Mouse (Mus musculus): ENCODE results near the gene Xpc. TPM values are rescaled to one million over a fixed set of nuclear protein-coding genes. Genes with fewer than 3 reads are reported as not detected.
"Not testable (repeated sequence)": the region's sequence is repeated elsewhere in the genome, so short reads cannot be mapped to it uniquely, and the experiment has no call there.

Xpc gene
- total RNA-seq, 2 experiments from 2014 or later = 6.5 to 7.2 TPM

DNA sequence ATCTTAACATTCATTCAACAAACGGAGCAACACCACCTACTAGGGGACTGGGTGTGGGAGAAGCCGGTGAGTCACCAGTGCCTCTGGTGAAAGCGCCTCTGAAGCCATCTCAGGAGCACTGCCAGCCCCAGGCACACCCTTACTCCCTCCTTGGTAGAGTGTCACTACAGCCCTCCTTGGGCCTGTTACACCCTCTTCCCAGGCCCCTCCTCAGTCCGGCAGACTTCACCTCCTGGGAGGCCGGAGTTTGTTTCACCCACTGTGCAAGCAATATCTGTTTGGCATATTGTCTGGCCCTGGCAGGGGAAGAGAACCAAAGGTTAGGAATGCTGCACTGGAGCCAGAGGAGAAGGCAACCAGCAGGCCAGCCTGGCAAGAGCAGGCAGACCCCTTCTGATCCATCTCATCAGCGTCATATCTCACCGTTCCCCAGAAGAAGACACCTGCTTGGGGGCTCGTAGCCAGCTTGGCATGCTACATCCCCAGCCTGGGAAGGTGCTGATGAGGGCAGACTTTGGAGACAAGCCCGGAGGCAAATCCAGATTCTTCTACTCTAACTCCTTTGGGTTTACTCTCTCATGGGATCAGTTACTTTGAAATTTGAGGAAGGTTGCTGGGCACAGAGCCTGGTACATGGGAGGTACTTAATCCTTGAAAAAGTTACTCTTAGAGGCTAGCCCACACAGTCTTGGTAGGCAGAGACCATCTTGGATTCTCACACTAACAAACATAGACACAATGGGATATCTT lies 41.1 kb downstream of the Xpc start:
- DNase-seq = peak in 1 of 2 experiments; percentile 30
- intact Hi-C loops (cut with DNase I) = no loop called here

DNA sequence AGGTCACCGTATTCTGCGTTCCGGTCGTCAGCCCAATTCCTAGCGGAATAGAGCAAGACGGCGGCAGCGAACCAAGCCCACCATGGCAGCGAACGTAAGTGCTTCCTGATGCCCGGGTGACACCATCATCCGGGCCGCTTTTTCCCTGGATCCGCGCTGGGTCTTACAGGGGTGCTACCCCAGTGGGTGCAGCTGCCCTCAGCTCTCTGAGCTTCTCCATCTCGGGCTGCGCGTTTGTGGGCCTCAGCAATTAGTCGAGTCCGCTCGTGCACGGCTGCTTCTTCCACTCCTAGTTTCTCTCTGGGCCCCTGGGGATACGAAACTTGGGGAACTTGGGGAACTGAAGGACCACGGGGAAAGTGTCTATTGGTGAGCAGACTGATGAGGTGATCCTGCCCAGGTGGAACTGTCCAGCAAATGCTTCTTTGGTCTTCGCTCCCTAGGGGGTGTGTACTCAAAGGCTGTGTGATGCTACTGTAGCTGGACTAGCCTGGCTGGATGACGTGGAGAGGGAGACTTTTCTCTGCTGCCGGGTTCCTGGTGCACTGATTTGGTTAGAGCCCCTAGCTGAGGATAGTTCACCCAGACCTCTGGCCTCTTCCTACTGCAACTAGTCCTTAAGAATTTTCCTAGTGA lies 41.8 kb downstream of the Xpc start:
- DNase-seq = no peak

DNA sequence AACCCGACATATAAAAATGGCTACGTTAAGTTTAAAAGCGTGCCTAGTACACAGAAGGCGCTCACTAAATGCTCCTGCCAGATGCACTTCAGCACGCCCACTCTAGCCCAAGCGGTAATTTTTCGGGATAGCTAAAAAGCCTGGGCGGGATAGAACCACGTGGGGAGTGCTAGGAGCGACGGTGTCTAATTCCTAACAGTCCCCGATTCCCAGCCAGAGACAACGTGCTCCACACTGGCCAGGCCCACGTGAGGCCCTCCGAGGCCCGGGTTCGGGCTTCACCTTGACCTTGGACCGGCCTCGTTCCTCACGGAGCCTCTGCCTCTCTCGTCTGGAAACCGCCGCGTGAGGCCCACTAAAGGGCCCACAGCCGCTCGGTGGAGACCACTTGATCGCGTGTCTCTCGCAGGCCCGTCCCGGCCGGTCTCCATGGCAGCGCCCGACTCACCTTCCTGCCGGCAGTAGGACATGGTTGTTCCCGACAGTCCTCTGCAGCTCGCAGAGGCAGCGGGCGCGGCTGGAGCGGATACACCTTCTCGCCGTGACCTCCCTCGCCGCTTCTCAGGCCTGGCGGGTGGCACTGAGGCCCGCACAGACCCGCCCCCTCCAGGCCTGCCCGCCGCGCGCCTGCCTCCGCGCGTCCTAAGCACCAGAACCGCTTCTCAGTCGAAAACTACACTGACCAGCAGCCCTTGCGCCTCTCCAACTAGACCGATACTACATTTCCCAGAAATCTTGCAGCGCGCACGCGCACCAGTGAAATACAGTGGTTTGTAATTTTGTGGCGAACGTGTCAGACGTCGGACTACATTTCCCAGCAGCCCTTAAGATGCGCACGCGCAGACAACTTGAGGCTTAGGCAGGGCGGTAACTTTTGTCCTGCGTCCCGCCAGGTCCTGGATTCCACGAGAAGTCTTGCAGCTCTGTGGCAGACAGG lies 42.6 kb downstream of the Xpc start, which contains the start of the genes Chchd4 and Tmem43:
Gene Chchd4, minus strand, starts transcription at position 679 of the 937 bp plus-strand sequence.
Gene Tmem43, plus strand, starts transcription at position 836 of the 937 bp plus-strand sequence.
- intact Hi-C loops (cut with DNase I) = loop anchor here (2.0 kb wide), 1 partner anchor 36 kb away; no protein-coding TSS in a partner anchor
- DNase-seq = peak; percentile 98 to 99

More for the DNA sequence above, 41.8 kb downstream of the Xpc start:
- intact Hi-C loops (cut with DNase I) = loop anchor here (2.0 kb wide), 1 partner anchor 35 kb away; no protein-coding TSS in a partner anchor

DNA sequence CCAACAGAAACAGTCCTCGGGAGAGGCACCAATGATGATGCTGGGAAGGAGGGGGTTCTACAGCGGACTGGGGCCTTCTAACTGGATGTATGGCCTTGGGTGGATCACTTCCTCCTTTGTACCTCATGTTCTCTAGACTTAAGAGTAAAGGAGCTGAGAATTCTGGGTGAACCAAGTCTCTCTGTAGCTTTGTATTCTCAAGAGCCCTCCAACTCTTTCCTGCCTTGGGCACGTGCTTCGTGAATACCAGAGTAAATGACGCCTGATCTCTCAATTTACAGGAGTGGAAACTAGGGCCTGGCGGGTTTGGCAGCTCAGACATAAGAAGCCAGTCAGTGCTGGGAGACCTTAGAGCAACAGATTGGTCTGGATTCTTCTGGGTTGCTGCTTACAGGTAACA lies 43.4 kb downstream of the Xpc start:
- no peak for DNase-seq
- intact Hi-C loops (cut with DNase I) = loop anchor here (2.0 kb wide), 1 partner anchor 36 kb away; no protein-coding TSS in a partner anchor

DNA sequence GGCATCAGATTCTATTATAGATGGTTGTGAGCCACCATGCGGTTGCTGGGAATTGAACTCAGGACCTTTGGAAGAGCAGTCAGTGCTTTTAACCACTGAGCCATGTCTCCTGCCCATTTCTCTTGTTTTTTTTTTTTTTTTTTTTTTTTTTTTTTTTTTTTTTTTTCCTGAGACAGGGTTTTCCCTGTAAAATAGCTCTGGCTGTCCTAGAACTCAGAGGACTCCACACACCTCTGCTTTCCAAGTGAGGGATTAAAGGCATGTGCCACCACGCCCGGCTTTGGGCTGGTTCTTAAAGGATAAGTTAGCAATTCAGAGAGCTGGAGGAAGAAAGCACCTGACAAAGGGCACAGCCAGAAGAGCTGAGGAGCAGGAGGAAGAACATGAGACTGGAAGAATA lies 44.3 kb downstream of the Xpc start:
- DNase-seq; intact Hi-C loops (cut with DNase I): not testable (repeated sequence)

DNA sequence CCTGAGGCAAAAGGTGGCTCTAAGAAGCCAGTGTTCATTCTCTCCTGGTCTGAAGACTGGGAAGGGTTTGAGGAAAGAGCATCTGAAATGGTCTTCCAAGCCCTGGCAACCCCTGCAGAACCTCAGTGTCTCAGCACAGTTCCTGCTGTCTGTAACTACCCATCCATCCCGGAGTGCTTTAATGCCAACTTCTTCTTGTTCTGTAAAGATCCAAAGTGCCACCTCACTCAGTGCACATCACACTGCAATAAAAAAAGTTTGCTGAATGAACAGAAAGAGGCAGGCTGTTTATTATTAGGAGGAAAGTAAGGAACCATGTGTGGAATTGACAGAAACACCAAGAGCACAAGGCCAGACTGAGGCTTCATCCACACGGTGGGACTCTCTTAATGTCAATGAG lies 45.0 kb downstream of the Xpc start:
- no peak for DNase-seq
- intact Hi-C loops (cut with DNase I) = no loop called here

DNA sequence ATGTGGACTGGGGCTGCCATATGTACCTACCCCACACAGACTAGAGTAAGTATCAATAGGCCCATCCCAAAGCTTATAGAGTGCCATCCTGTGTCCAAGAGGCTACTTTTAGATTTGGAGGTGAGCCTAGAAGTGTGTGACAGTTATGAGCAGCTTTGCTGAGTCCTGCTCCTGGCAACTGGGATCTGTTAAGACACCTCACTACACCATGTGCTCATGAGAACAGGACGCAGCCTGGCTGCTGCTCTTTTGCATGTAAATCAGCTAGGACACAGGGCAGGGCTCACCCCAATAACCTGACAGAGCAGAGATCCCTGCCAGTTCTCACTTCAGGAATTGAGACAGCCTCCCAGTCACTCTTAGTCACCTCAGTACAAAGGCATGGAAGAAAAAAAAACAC lies 48.6 kb downstream of the Xpc start:
- intact Hi-C loops (cut with DNase I) = no loop called here
- no peak for DNase-seq

DNA sequence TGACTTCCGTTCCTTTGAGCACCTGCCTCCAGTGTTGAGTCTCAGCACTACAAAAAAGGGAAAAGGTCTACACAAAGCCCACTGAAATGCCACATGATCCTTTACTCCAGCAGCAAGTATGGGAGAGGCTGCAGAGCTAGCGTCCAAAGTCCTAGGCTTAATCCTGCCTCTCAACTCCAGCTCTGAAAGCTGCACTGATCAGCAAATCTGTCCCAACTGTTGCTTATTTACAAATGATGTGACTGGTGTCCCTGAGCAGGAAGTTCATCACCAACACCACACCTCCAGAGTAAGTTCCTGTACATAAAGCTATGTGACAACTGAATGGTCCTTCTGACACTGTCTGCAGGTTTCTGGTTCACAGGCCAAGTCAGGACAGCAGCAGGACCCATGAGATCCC lies 49.9 kb downstream of the Xpc start:
- DNase-seq = no peak
- intact Hi-C loops (cut with DNase I) = no loop called here

DNA sequence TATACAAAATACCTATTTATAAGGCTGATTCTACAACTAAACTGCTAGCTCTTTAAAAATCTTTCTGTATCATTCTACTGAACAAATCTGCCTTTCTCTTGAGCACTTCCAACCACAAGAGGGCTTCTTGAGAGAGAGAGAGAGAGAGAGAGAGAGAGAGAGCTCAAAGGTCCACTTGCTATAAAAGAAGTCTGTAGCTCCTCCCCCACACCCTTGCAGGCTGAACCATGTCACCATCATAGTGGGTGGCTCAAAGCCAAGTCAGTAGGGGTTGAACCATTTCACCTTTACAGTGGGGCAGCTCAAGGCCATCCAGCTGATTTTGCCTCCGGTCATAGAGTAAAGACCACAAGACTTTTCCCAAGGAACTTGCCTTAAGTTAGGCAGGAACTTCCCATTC lies 56.2 kb downstream of the Xpc start:
- no peak for DNase-seq
- intact Hi-C loops (cut with DNase I) = no loop called here

DNA sequence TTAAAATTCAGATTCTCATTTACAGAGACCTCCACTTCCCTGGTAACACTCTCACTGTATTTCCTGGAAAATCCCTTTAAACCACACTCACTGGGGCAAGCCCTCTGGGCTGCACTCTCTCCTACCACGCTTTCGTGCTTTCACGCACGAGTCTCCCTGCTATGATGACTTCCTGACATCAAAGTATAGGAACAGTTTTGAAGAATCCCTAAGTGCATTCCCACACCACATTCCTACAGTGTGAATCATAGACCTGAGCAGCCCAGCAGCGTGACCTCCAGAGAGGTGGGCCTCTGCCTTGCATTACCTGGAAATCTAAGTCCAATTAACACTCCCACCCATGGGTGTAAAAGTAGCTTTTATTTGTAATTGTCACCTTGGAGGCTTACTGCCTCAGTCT lies 61.1 kb downstream of the Xpc start:
- intact Hi-C loops (cut with DNase I) = no loop called here
- no peak for DNase-seq

DNA sequence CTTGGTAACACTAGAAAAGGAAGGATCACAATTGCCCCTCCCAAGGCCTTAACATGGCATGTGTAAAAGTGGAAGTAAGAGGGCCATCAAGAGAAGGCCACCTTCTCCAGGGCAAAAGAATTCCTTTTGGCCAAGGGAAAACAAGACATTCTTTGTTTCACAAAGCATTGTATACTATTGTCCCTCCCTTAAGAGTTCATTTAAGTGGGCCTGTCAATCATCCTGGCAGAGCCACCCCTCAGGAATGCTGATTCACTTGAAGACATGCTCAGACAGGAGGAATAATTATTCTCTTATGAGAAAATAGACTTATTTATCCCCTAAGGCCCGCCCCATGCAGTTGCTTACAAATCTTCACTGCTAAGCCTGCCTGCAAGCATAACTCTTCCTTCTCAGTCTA lies 63.6 kb downstream of the Xpc start:
- no peak for DNase-seq
- intact Hi-C loops (cut with DNase I) = no loop called here

DNA sequence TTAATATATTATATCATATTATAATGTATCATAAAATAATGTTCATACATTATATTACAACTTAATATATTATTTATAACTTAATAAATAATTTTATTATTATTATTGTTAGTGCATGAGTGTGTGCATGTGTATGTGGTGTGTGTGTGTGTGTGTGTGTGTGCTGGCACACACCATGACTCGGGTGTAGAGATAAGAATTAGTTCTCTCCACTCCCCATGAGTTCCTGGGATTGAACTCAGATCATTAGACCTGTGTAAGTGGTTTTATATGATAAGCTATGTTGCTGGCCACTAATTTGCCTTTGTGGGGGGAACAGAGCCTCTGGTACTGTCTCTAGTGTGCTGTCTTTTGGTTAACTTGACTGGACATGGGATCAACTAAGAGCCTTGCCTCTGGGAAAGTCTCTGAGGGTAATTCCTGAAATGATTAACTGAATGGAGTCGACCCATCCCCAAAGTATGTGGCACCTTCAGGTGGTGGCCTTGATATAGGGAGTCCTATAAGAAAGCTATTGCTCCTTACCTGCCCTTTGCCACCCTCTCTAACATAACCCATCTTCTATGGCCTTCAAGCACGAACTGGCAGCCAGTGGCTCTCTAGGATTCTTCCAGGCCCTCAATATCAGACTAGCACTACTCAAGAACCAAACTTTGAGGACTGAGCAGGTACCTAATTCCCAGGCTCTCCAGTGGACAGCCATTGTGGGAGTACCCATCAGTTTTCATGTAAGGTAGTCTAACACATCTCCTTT lies 66.0 kb downstream of the Xpc start:
- DNase-seq = no peak
- intact Hi-C loops (cut with DNase I) = no loop called here

DNA sequence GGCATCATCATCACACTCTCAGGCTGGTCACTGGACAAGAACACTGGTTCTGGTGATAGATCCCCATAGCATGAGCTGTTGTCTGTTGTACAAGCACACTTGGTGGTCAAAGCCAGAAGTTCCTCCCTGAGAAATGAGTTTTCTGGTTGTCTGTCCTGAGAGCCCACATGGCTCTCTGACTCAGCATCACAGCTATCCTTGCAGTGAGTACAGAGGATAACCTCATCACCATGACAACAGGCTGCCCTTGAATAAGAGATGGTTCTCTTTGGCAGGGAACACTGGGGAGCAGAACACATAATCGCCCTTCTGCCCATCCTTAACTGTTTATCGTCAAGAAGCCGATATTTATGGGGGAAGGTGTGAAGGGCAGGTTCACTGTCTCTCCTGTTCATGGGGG lies 70.4 kb downstream of the Xpc start:
- intact Hi-C loops (cut with DNase I) = no loop called here
- DNase-seq = no peak

DNA sequence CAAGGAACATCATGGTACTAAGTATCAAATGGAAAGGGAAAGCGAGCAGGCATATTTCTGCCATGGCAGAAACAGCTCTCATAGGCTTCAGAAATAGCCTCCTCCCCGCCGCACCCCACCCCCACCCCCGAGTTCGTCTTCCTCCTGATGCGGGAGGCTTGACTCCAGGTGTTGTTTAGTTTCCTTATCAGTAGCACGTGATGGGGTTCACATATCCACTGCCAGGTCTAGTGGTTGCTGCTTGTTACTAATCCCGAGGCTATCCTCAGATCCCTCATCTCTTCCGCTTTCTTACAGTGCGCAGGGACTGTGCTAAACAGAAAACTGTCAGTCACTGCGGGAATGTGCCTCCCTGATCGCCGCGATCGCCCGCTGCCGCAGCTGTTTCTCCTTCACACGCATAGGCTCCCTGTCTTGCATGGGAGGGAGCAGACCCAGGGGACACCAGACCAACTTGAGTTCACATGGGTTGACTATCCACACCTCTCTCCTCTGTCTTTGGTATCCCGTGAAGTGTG lies 74.5 kb downstream of the Xpc start:
- intact Hi-C loops (cut with DNase I) = no loop called here
- no peak for DNase-seq

DNA sequence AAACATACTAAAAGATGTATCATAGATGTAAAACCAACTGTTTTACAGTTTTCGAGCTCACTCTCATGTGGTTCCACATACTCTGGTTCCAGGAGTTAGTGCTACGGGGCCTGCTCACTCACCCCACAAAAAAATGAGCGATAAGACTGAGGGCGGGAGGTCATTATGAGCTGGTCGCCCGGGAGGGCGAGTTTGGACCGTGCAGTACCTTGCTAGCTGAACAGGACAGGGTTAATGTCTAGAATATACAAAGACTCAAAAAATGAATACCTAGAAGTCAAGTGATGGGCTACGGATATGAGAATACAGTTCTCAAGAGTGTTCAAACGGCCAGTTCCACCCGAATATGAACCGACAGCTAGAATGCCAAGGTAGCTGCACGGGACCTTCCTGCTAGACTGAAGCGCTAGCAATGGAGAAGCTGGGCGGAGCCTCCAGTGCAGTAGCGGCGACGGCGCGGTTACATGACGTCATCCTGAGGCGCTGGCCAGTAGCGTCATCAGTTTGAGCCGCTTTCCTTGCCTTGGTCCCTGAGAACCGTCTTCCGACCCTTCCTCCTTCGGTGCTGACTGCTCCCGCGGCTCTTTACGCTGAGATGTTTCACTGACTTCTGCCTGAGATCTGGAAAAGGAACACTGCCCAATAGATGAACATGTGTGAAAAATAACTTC lies 75.1 kb downstream of the Xpc start:
- peak; percentile 88 to 95 for DNase-seq
- intact Hi-C loops (cut with DNase I) = no loop called here

Measured in gastrocnemius, postnatal 36 days (tissue).